Mouse (Mus musculus) kidney, adult 2 months (tissue): ENCODE measurements around the gene Fbxl19. TPM values are rescaled to one million over a fixed set of nuclear protein-coding genes. Genes with fewer than 3 reads are reported as not detected.

Source experiments
- DNase-seq: peaks from one replicate; pipeline ENCODE4 v3.0.0; 2021
- H3K27ac ChIP-seq: fragments of 200-500 bp; 2 replicates; pipeline ENCODE4 v1.5.1; 2012; ENCODE audit warnings: low read depth, low read length, control low read depth, inconsistent platforms; ENCODE audit not compliant: insufficient read depth
- H3K27me3 ChIP-seq: fragments of 200-500 bp; replicated peaks from 2 replicates; pipeline ENCODE4 v1.6.1; 2012; ENCODE audit warnings: mild to moderate bottlenecking, moderate library complexity, low read length, inconsistent platforms; ENCODE audit not compliant: control insufficient read depth, insufficient read depth
- H3K36me3 ChIP-seq: fragments of 200-500 bp; 2 replicates; pipeline ENCODE4 v1.6.1; 2012; ENCODE audit warnings: mild to moderate bottlenecking, moderate library complexity, low read length, inconsistent platforms; ENCODE audit not compliant: control insufficient read depth, insufficient read depth
- H3K4me1 ChIP-seq: fragments of 200-500 bp; 2 replicates; pipeline ENCODE4 v1.6.1; 2011; ENCODE audit warnings: low read length; ENCODE audit not compliant: control insufficient read depth, insufficient read depth
- H3K4me3 ChIP-seq: fragments of 200-500 bp; 2 replicates; pipeline ENCODE4 v1.5.1; 2011; ENCODE audit warnings: mild to moderate bottlenecking, low read depth, low read length, control low read depth; ENCODE audit not compliant: insufficient read depth
- CTCF ChIP-seq: fragments of 200-500 bp; conservative IDR thresholded peaks from 2 replicates; pipeline ENCODE4 v1.5.1; 2011; ENCODE audit warnings: low read depth, mild to moderate bottlenecking, control low read depth, low read length, moderate library complexity, mixed read lengths; ENCODE audit not compliant: insufficient read depth, insufficient read length
- POLR2A ChIP-seq: fragments of 200-500 bp; IDR thresholded peaks from one replicate; pipeline ENCODE4 v1.6.1; 2011; ENCODE audit warnings: low read depth, low read length, control low read depth
- WGBS: fragments of 180-500 bp; shearing (Covaris S2); methylation state at CpG from one replicate; pipeline ENCODE4 v1.1.7; 2018; 5-methylcytosine and 5-hydroxymethylcytosine counted together
- polyA plus RNA-seq: library from polyadenylated mRNA; depleted of rRNA; stranded (reverse); fragments of >200 nt; gene quantifications from 2 replicates; pipeline ENCODE4 v1.2.3, GENCODE M21; 2012; rRNA removed

Fbxl19 gene
- polyA plus RNA-seq, 1 experiment = 14.6 TPM

- DNase-seq = no peak
- H3K27me3 ChIP-seq = no peaks in the 10 kb centered on the region
- WGBS = 82% methylated on average over 15 of the region's 15 CpGs
- no peaks in the 10 kb centered on the region for H3K4me1 ChIP-seq
- TF ChIP-seq CTCF = no peak
- TF ChIP-seq POLR2A = no peak
- no peaks in the 10 kb centered on the region for H3K36me3 ChIP-seq
- no peak overlapping the region for H3K27ac ChIP-seq
- no peak overlapping the region for H3K4me3 ChIP-seq
Observed at GRCm38 (mm10) chr7:127815116-127815665, 70.8 kb downstream of the Fbxl19 start.

GRCm38 (mm10) chr7:127815954-127816821 is 71.8 kb downstream of the Fbxl19 start:
- Histone ChIP-seq H3K27ac (no peak overlapping the region), H3K36me3 (no peaks in the 10 kb centered on the region), H3K4me1 (no peaks in the 10 kb centered on the region), H3K4me3 (no peak overlapping the region), H3K27me3 (no peaks in the 10 kb centered on the region)
- WGBS = 49% methylated on average over 15 of the region's 15 CpGs
- TF ChIP-seq POLR2A = no peak
- peak; percentile 57 for TF ChIP-seq CTCF
- DNase-seq = peak; percentile 59

DNA sequence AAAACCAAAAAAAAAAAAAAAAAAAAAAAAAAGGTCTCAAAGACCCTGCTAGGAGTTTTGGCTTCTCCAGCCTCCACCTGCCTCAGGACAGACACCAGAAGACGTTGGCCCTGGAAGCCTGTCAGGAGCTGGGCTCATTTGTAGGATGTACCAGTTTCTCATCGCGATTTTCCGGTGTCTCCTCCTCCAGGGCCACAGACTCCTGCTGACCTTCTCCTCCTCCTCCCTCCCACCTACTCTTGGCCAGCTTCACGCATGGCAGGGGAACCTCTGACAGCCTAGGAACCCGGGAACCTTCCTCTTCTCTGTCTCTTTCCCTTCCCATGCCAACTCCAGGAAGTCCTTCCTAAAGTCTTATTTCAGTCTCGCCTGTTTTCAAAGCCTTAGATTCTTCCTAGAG is 72.7 kb downstream of the Fbxl19 start:
- DNase-seq = no peak
- Histone ChIP-seq H3K27me3 (no peaks in the 10 kb centered on the region), H3K36me3 (no peaks in the 10 kb centered on the region), H3K4me3 (no peak overlapping the region), H3K27ac (no peak overlapping the region), H3K4me1 (no peaks in the 10 kb centered on the region)
- WGBS = 52% methylated on average over 7 of the region's 7 CpGs
- no peak for TF ChIP-seq CTCF
- TF ChIP-seq POLR2A = no peak

- no peak for DNase-seq
- WGBS = 86% methylated on average over 5 of the region's 5 CpGs
Observed at GRCm38 (mm10) chr7:127817776-127818175, 73.4 kb downstream of the Fbxl19 start.

More at GRCm38 (mm10) chr7:127817776-127818175, 73.4 kb downstream of the Fbxl19 start:
- Histone ChIP-seq H3K4me1 (no peaks in the 10 kb centered on the region), H3K27me3 (no peaks in the 10 kb centered on the region), H3K36me3 (no peaks in the 10 kb centered on the region), H3K27ac (no peak overlapping the region), H3K4me3 (no peak overlapping the region)
- TF ChIP-seq POLR2A (no peak), CTCF (no peak)

Other genes starting within 250 kb of the Fbxl19 start
- 17.0 and 18.6 TPM in 2 replicates for gene Srcap, start 232.6 kb upstream of the Fbxl19 start, polyA plus RNA-seq
- 12.5 and 13.1 TPM in 2 replicates for gene Gm42715, start 225.0 kb upstream of the Fbxl19 start, polyA plus RNA-seq
- gene Tmem265, start 183.2 kb upstream of the Fbxl19 start, polyA plus RNA-seq = not detected in 2 replicates
- 53.6 and 65.6 TPM in 2 replicates for gene Phkg2, start 171.2 kb upstream of the Fbxl19 start, polyA plus RNA-seq
- gene Ccdc189, start 155.9 kb upstream of the Fbxl19 start, polyA plus RNA-seq = 17.1 and 18.6 TPM in 2 replicates
- 24.7 and 25.7 TPM in 2 replicates for gene Rnf40, start 155.8 kb upstream of the Fbxl19 start, polyA plus RNA-seq
- gene Zfp629, start 128.7 kb upstream of the Fbxl19 start, polyA plus RNA-seq = 12.3 and 16.9 TPM in 2 replicates
- 24.5 and 25.9 TPM in 2 replicates for gene Bcl7c, start 35.6 kb upstream of the Fbxl19 start, polyA plus RNA-seq
- 19.4 and 20.6 TPM in 2 replicates for gene Ctf1, start 31.8 kb upstream of the Fbxl19 start, polyA plus RNA-seq
- gene Ctf2, start 12.4 kb upstream of the Fbxl19 start, polyA plus RNA-seq = not detected in 2 replicates
- 28.2 and 34.6 TPM in 2 replicates for gene Orai3, start 25.3 kb downstream of the Fbxl19 start, polyA plus RNA-seq
- 8.8 and 10.9 TPM in 2 replicates for gene Setd1a, start 32.1 kb downstream of the Fbxl19 start, polyA plus RNA-seq
- gene Gm49388, start 41.1 kb downstream of the Fbxl19 start, polyA plus RNA-seq = not detected in 2 replicates
- 45.0 and 49.3 TPM in 2 replicates for gene Hsd3b7, start 56.1 kb downstream of the Fbxl19 start, polyA plus RNA-seq
- 60.7 and 66.5 TPM in 2 replicates for gene Stx4a, start 79.8 kb downstream of the Fbxl19 start, polyA plus RNA-seq
- gene Stx1b, start 80.0 kb downstream of the Fbxl19 start, polyA plus RNA-seq = 2.3 and 2.4 TPM in 2 replicates
- gene Zfp646, start 131.7 kb downstream of the Fbxl19 start, polyA plus RNA-seq = 11.9 and 14.3 TPM in 2 replicates
- 4.2 and 4.3 TPM in 2 replicates for gene Zfp668, start 132.3 kb downstream of the Fbxl19 start, polyA plus RNA-seq
- gene Prss53, start 146.4 kb downstream of the Fbxl19 start, polyA plus RNA-seq = 5.1 and 7.5 TPM in 2 replicates
- not detected in 2 replicates for gene Gm21974, start 150.9 kb downstream of the Fbxl19 start, polyA plus RNA-seq
- gene Vkorc1, start 151.1 kb downstream of the Fbxl19 start, polyA plus RNA-seq = 289 and 293 TPM in 2 replicates
- gene Bckdk, start 159.5 kb downstream of the Fbxl19 start, polyA plus RNA-seq = 148 and 163 TPM in 2 replicates
- 11.8 and 12.2 TPM in 2 replicates for gene Kat8, start 168.0 kb downstream of the Fbxl19 start, polyA plus RNA-seq
- gene Prss8, start 185.6 kb downstream of the Fbxl19 start, polyA plus RNA-seq = 745 and 858 TPM in 2 replicates
- 21.9 and 28.4 TPM in 2 replicates for gene Prss36, start 202.2 kb downstream of the Fbxl19 start, polyA plus RNA-seq
- 183 and 196 TPM in 2 replicates for gene Fus, start 222.9 kb downstream of the Fbxl19 start, polyA plus RNA-seq
- gene Pycard, start 249.3 kb downstream of the Fbxl19 start, polyA plus RNA-seq = 52.8 and 60.0 TPM in 2 replicates